Mouse (Mus musculus) E14TG2a.4 (cell line): Measurements from ENCODE around the gene Cyth4.

Experiments
- CTCF ChIP-seq: conservative IDR thresholded peaks from 2 replicates; pipeline ENCODE4 v1.5.1; 2014; ENCODE audit warnings: low read length
- NANOG ChIP-seq: IDR thresholded peaks from 2 replicates; pipeline ENCODE4 v1.6.1; 2014; ENCODE audit warnings: borderline replicate concordance, low read length, mixed read lengths

DNA sequence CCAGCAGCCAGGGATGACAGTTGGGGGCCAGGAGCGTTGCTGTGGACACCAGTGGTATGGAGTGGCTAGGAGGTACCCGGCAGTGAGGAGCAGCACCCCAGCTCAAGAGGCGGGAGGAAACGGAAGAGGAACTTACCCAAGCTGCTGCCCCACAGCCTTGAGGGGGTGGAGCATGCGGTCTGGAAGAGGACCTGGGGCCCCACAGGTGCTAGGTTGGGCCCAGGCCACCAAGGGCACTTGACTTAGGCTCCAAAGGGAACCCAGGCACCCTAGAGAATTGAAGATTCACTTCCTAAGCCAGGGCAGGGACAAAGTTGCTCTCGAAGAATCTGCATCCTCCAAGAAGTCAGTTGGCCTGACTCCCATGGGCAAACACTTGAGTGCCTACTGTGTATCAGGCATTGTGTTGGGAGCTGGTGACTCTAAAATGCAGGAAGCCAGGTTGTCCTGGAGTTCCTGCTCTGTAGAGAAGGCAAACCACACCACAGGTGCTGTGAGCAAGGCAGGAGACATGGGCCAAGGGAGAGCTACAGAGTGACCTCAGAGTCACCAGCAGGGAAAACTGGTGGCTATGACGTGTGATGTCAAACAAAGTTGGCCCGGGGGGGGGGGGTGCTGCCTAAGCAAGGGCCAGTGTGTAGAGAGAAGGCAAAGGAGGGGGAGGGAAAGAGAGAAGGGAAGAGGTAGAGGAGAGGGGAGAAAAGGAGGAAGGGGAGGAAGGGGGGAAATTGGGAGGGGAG is 24.0 kb upstream of the Cyth4 start, which contains the start of gene Rac2:
- TF ChIP-seq CTCF (no peak), NANOG (no peak)
